22 mouse cellular contexts compared by ENCODE assay signal in the genomic region with DNA sequence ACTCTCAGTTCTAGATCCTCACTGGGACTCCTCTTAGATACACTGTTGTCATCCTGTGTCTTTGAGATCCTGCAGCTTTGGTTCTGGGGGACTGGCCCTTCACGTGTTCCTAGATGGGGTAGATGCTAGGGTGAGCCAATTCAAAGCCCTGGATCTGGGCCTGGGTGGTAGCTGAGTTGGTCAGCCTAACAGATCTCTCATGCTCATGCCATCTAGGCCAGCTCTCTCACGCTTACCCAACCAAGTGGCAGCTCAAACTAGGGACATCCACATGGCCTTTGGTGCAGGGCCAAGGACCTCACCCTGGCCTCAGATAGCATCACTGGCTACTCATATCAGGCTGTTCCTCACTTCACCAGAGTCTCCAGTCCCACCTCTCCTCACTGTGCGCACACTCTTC.
DNase-seq lines count a peak whose midpoint lies in the region; ATAC-seq and TF ChIP-seq lines count a peak whose summit lies in the region.
"Had no signal": no experiment of that assay in that cellular context is flagged by ENCODE, and none has a peak within 500 bp of the region (broad histone marks: within the 10 kb centered on the region; RNA-seq: fewer than 3 reads in every experiment).

No protein-coding gene starts in this region.

- TF ChIP-seq CTCF in lung, adult 2 months (IDR thresholded peaks at IDR 0.05; ENCODE audit: insufficient read depth, low read length): no peak

- WGBS in lung, adult 2 months: 73% methylated on average over 3 of the region's 3 CpGs
- WGBS in kidney, embryonic 14.5 days: 83% methylated on average over 3 of the region's 3 CpGs

- ATAC-seq in kidney, embryonic 14.5 days (ENCODE audit: low FRiP score, low TSS enrichment): no peak

- no peak for TF ChIP-seq POLR2A in lung, adult 2 months (IDR thresholded peaks at IDR 0.05; ENCODE audit: borderline replicate concordance, extremely low read depth, low read depth, low read length)

- H3K9me3 ChIP-seq in kidney, embryonic 14.5 days (ENCODE audit: control insufficient read depth, low read length): no peaks in the 10 kb centered on the region
- H3K9me3 ChIP-seq: embryonic facial prominence, embryonic 12.5 days; forebrain, embryonic 12.5 days; heart, embryonic 15.5 days; hindbrain, embryonic 13.5 days; limb, embryonic 15.5 days; lung, embryonic 15.5 days had no signal

- no peaks in the 10 kb centered on the region for H3K4me1 ChIP-seq in lung, adult 2 months (ENCODE audit: control insufficient read depth, insufficient read depth, low read length)
- H3K4me1 ChIP-seq in kidney, embryonic 14.5 days (ENCODE audit: control insufficient read depth, insufficient read depth, low read length): peaks cover 8% of the 10 kb centered on the region

- H3K9ac ChIP-seq in kidney, embryonic 14.5 days (ENCODE audit: low read depth, low read length): no peak overlapping the region
- H3K9ac ChIP-seq: embryonic facial prominence, embryonic 12.5 days; forebrain, embryonic 12.5 days; heart, embryonic 15.5 days; hindbrain, embryonic 13.5 days; limb, embryonic 15.5 days; liver, embryonic 14.5 days; lung, embryonic 15.5 days had no signal

- peak; percentile 42 for DNase-seq in lung, postnatal 10 days
- DNase-seq in lung, adult 2 months: no peak
- peak; percentile 4 to 34 for DNase-seq in spleen, postnatal 4 days (ENCODE audit: low spot score in 2 of 2)
- no peak for DNase-seq in spleen, adult 18-20 months
- DNase-seq in cerebellum, adult 9-10 months: peak; percentile 51
- DNase-seq in left cerebral cortex, postnatal 10 days (ENCODE audit: extremely low spot score in 1 of 2, low spot score in 2 of 2): no peak
- DNase-seq: gastrocnemius, postnatal 36 days; heart, postnatal 36 days; kidney, adult 11 months; layer of hippocampus, adult 9-11 months; midbrain, embryonic 14.5 days; right cerebral cortex, adult 18-20 months; right cerebral cortex, postnatal 4 days had no signal

- H3K27me3 ChIP-seq in kidney, embryonic 14.5 days (ENCODE audit: control insufficient read depth, insufficient read depth, low read length): no peaks in the 10 kb centered on the region
- H3K27me3 ChIP-seq: embryonic facial prominence, embryonic 12.5 days; forebrain, embryonic 12.5 days; heart, embryonic 15.5 days; hindbrain, embryonic 13.5 days; limb, embryonic 15.5 days; lung, embryonic 15.5 days had no signal

- intact Hi-C loops in left cerebral cortex, postnatal 10 days (cut with DNase I): no loop called here

- no peaks in the 10 kb centered on the region for H3K36me3 ChIP-seq in kidney, embryonic 14.5 days (ENCODE audit: control insufficient read depth, insufficient read depth, low read length)
- H3K36me3 ChIP-seq: embryonic facial prominence, embryonic 12.5 days; forebrain, embryonic 12.5 days; heart, embryonic 15.5 days; hindbrain, embryonic 13.5 days; limb, embryonic 15.5 days; lung, embryonic 15.5 days had no signal

- H3K4me3 ChIP-seq in lung, adult 2 months (replicated peaks; ENCODE audit: extremely low read depth, low read depth, low read length): no peak overlapping the region
- no peak overlapping the region for H3K4me3 ChIP-seq in kidney, embryonic 14.5 days (ENCODE audit: low read length)
- H3K4me3 ChIP-seq: embryonic facial prominence, embryonic 12.5 days; forebrain, embryonic 12.5 days; heart, embryonic 15.5 days; hindbrain, embryonic 13.5 days; limb, embryonic 15.5 days; lung, embryonic 15.5 days; myocyte had no signal

- no peak overlapping the region for H3K4me2 ChIP-seq in kidney, embryonic 14.5 days (replicated peaks; ENCODE audit: low read depth, low read length)
- H3K4me2 ChIP-seq: embryonic facial prominence, embryonic 12.5 days; forebrain, embryonic 12.5 days; heart, embryonic 15.5 days; hindbrain, embryonic 13.5 days; limb, embryonic 15.5 days; lung, embryonic 15.5 days had no signal

- H3K27ac ChIP-seq in kidney, embryonic 14.5 days (ENCODE audit: low read depth, low read length): no peak overlapping the region
- H3K27ac ChIP-seq: embryonic facial prominence, embryonic 12.5 days; forebrain, embryonic 12.5 days; heart, embryonic 15.5 days; hindbrain, embryonic 13.5 days; limb, embryonic 15.5 days; liver, embryonic 14.5 days; lung, embryonic 15.5 days had no signal

Comparison
In these comparisons a context has a peak if more than half of its experiments do, and no peak if none do; other contexts are left out.
1. DNase-seq: peak in lung, postnatal 10 days (single experiment), spleen, postnatal 4 days (2 of 2) and cerebellum, adult 9-10 months (single experiment); none in lung, adult 2 months (single experiment), spleen, adult 18-20 months (0 of 2) and left cerebral cortex, postnatal 10 days (0 of 2).